In genomic region chr7:134193089-134193488, GRCm38 (mm10) we compare ENCODE assay signal across 25 mouse cellular contexts. TPM values are rescaled to one million over a fixed set of nuclear protein-coding genes. Genes with fewer than 3 reads are reported as not detected.
DNase-seq lines count a peak whose midpoint lies in the region; ATAC-seq and TF ChIP-seq lines count a peak whose summit lies in the region.
"Had no signal": no experiment of that assay in that cellular context is flagged by ENCODE, and none has a peak within 500 bp of the region (broad histone marks: within the 10 kb centered on the region; RNA-seq: fewer than 3 reads in every experiment).

No protein-coding gene starts in this region.

- no peak for TF ChIP-seq EP300 in lung, postnatal 0 days (IDR thresholded peaks at IDR 0.05)

- H3K9me3 ChIP-seq in lung, postnatal 0 days (ENCODE audit: low read length): no peaks in the 10 kb centered on the region; the same call in 1 of the 2 replicates
- H3K9me3 ChIP-seq: embryonic facial prominence, embryonic 12.5 days; intestine, embryonic 15.5 days; kidney, embryonic 15.5 days; limb, embryonic 13.5 days; liver, embryonic 15.5 days had no signal

- H3K9ac ChIP-seq in lung, postnatal 0 days (replicated peaks; ENCODE audit: low read depth): no peak overlapping the region
- H3K9ac ChIP-seq: embryonic facial prominence, embryonic 12.5 days; hindbrain, embryonic 14.5 days; intestine, embryonic 15.5 days; kidney, embryonic 15.5 days; limb, embryonic 13.5 days; liver, embryonic 15.5 days had no signal

- no peak overlapping the region for H3K4me2 ChIP-seq in lung, postnatal 0 days (replicated peaks; ENCODE audit: low read depth, low read length)
- H3K4me2 ChIP-seq: embryonic facial prominence, embryonic 12.5 days; heart, embryonic 11.5 days; hindbrain, embryonic 14.5 days; intestine, embryonic 15.5 days; kidney, embryonic 15.5 days; limb, embryonic 13.5 days; liver, embryonic 15.5 days had no signal

- ATAC-seq in lung, postnatal 0 days: no peak
- ATAC-seq: forebrain, embryonic 14.5 days; intestine, embryonic 15.5 days had no signal

- 67% methylated on average over 3 of the region's 3 CpGs for WGBS in lung, postnatal 0 days

- H3K27ac ChIP-seq in lung, postnatal 0 days (ENCODE audit: low read length): no peak overlapping the region
- H3K27ac ChIP-seq: embryonic facial prominence, embryonic 12.5 days; hindbrain, embryonic 14.5 days; intestine, embryonic 15.5 days; kidney, embryonic 15.5 days; limb, embryonic 13.5 days; liver, embryonic 15.5 days had no signal

- intact Hi-C loops in left cerebral cortex, postnatal 10 days (cut with DNase I): no loop called here

- no peak for TF ChIP-seq CTCF in lung, postnatal 0 days (IDR thresholded peaks at IDR 0.05)

- no peaks in the 10 kb centered on the region for H3K27me3 ChIP-seq in lung, postnatal 0 days (replicated peaks; ENCODE audit: insufficient read depth, low read length)
- H3K27me3 ChIP-seq: embryonic facial prominence, embryonic 12.5 days; intestine, embryonic 15.5 days; kidney, embryonic 15.5 days; limb, embryonic 13.5 days; liver, embryonic 15.5 days had no signal

- peak; percentile 7 for DNase-seq in gastrocnemius, adult 18-20 months (ENCODE audit: low spot score)
- no peak for DNase-seq in gastrocnemius, postnatal 4 days (ENCODE audit: low spot score in 2 of 2)
- peak; percentile 12 for DNase-seq in lung, postnatal 0 days (ENCODE audit: low spot score)
- DNase-seq in lung, adult 18-20 months: no peak
- peak; percentile 53 for DNase-seq in adrenal gland, postnatal 14 days
- peak; percentile 31 for DNase-seq in mesoderm, embryonic 11.5 days (ENCODE audit: low read depth, low spot score)
- DNase-seq in left cerebral cortex, postnatal 10 days (ENCODE audit: extremely low spot score in 1 of 2, low spot score in 2 of 2): no peak
- DNase-seq: cerebellum, adult 2 months; cerebellum, postnatal 36 days; gastrocnemius, postnatal 36 days; heart, postnatal 10 days; lung, postnatal 4 days; midbrain, embryonic 14.5 days; right cerebral cortex, postnatal 14 days; thymus, postnatal 36 days had no signal

- H3K36me3 ChIP-seq in lung, postnatal 0 days (ENCODE audit: insufficient read depth, low read length): no peaks in the 10 kb centered on the region
- H3K36me3 ChIP-seq: embryonic facial prominence, embryonic 12.5 days; intestine, embryonic 15.5 days; kidney, embryonic 15.5 days; limb, embryonic 13.5 days; liver, embryonic 15.5 days had no signal

- no peak overlapping the region for H3K4me3 ChIP-seq in lung, postnatal 0 days (ENCODE audit: low read depth, low read length)
- H3K4me3 ChIP-seq: embryonic facial prominence, embryonic 12.5 days; erythroblast, embryonic 14.5 days; intestine, embryonic 15.5 days; kidney, embryonic 15.5 days; limb, embryonic 13.5 days; liver, embryonic 15.5 days; myocyte had no signal

- peaks cover 11% of the 10 kb centered on the region; the same call in 1 of the 2 replicates for H3K4me1 ChIP-seq in lung, postnatal 0 days (ENCODE audit: insufficient read depth, low read depth, low read length)
- H3K4me1 ChIP-seq: embryonic facial prominence, embryonic 12.5 days; liver, embryonic 15.5 days had no signal

RNA-seq across cellular contexts. Expression of gene Adam12, which starts 38.9 kb away (rescaled TPM):
- total RNA-seq in gastrocnemius, adult 18-20 months (2021): under 1 TPM; 0.31 to 0.32 TPM
- 10 to 100 TPM; 39.4 to 41.8 TPM for total RNA-seq in gastrocnemius, postnatal 4 days (2021)
- polyA plus RNA-seq in lung, postnatal 0 days (2015; fragmentation: Nextera tagmentation; extraction: Ambion mirVana): 2.5 and 2.6 TPM in 2 replicates
- 20.6 and 25.0 TPM in 2 replicates for total RNA-seq in adrenal gland, postnatal 14 days (2021)
- 1 to 10 TPM; 8.6 to 9.0 TPM for total RNA-seq in left cerebral cortex, postnatal 10 days (2021)

Comparison
In these comparisons a context has a peak if more than half of its experiments do, and no peak if none do; other contexts are left out.
1. DNase-seq: peak in gastrocnemius, adult 18-20 months (single experiment), lung, postnatal 0 days (single experiment), adrenal gland, postnatal 14 days (single experiment) and mesoderm, embryonic 11.5 days (single experiment); none in gastrocnemius, postnatal 4 days (0 of 2), lung, adult 18-20 months (0 of 2) and left cerebral cortex, postnatal 10 days (0 of 2).
2. RNA of gene Adam12, which starts 38.9 kb away (total RNA-seq): 39.4 to 41.8 TPM in gastrocnemius, postnatal 4 days, 20.6 to 25.0 TPM in adrenal gland, postnatal 14 days and 8.6 to 9.0 TPM in left cerebral cortex, postnatal 10 days; 0.31 to 0.32 TPM in gastrocnemius, adult 18-20 months; every median in the first group is over 4 times any median in the second.